Mouse (Mus musculus) limb, embryonic 12.5 days (tissue): ENCODE measurements at regions not wholly inside any gene's neighbourhood (a gene's known extent, or its start where the extent isn't known, plus 50 kb on each side); places are given as distances from the start of the nearest gene placed in this dataset.

Source experiments
- ATAC-seq: fragments of 200-750 bp; cut with Nextera tagmentation; 2 replicates; pipeline ENCODE4 v1.8.0; 2017; ENCODE audit warnings: low read depth, moderate TSS enrichment; ENCODE audit not compliant: insufficient number of reproducible peaks, insufficient read depth, low FRiP score, low TSS enrichment
- H3K27ac ChIP-seq: fragments of 300-500 bp; sonication (generic); 2 replicates; pipeline ENCODE4 v1.5.1; 2016; ENCODE audit warnings: mild to moderate bottlenecking, moderate library complexity
- H3K27me3 ChIP-seq: fragments of 300-500 bp; sonication (generic); 2 replicates; pipeline ENCODE4 v1.6.1; 2016; ENCODE audit warnings: mild to moderate bottlenecking, moderate library complexity
- H3K36me3 ChIP-seq: fragments of 300-500 bp; sonication (generic); 2 replicates; pipeline ENCODE4 v1.6.1; 2016; ENCODE audit warnings: mild to moderate bottlenecking, moderate library complexity
- H3K4me1 ChIP-seq: fragments of 300-500 bp; sonication (generic); replicated peaks from 2 replicates; pipeline ENCODE4 v1.6.1; 2016
- H3K4me2 ChIP-seq: fragments of 300-500 bp; sonication (generic); 2 replicates; pipeline ENCODE4 v1.6.1; 2016; ENCODE audit warnings: mild to moderate bottlenecking, moderate library complexity
- H3K4me3 ChIP-seq: fragments of 300-500 bp; sonication (generic); replicated peaks from 2 replicates; pipeline ENCODE4 v1.5.1; 2016; ENCODE audit warnings: mild to moderate bottlenecking
- H3K9ac ChIP-seq: fragments of 300-500 bp; sonication (generic); replicated peaks from 2 replicates; pipeline ENCODE4 v1.6.1; 2016; ENCODE audit warnings: mild to moderate bottlenecking, moderate library complexity
- H3K9me3 ChIP-seq: fragments of 300-500 bp; sonication (generic); 2 replicates; pipeline ENCODE4 v1.6.1; 2016; ENCODE audit warnings: mild to moderate bottlenecking, moderate library complexity
- WGBS: fragments of 180-500 bp; shearing (Covaris S2); methylation state at CpG from one replicate; pipeline ENCODE4 v1.1.7; 2016; 5-methylcytosine and 5-hydroxymethylcytosine counted together

DNA sequence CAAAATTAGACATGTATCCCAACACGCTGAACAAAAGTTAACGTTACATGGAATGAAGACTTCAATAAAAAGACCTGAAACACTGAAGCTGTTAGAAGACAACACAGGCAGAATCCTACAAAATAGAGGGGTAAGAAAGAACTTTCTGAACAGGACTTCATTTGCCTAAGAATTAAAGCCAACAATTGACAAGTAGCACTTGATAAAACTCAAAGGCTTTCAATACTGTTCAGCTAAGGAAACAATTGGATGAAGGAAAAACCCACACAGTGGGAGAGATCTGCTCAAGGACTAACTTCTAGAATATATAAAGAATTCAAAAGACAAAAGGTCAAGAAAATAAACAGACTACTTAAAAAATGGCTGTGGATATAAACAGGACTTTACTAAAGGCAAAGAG, 535.2 kb upstream of the Adamts9 start:
- Histone ChIP-seq H3K9ac (no peak overlapping the region), H3K9me3 (no peaks in the 10 kb centered on the region), H3K4me2 (no peak overlapping the region), H3K27ac (no peak overlapping the region), H3K36me3 (no peaks in the 10 kb centered on the region), H3K27me3 (no peaks in the 10 kb centered on the region), H3K4me1 (no peaks in the 10 kb centered on the region), H3K4me3 (no peak overlapping the region)
- no peak for ATAC-seq
- WGBS: 92% methylated on average over 2 of the region's 2 CpGs

DNA sequence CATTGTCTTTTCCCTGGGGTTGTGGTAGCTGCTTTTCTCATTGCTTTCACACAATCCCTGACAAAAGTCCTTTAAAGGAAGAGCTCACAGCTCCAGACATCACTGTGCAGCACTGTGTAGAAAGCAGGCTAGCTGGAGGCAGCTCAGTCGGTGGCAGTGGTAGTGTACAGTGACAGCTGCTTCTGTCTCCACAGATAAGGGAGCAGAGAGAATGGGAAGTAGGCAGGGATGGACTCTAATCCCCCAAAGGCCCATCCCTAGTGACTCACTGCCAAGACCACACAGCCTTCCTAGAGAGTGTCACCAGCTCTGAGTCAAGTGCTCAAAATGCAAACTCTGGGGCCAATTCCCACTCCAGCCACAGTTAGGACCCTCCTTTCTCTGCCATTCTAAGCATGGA, 531.7 kb upstream of the Adamts9 start:
- no peaks in the 10 kb centered on the region for H3K9me3 ChIP-seq
- H3K4me2 ChIP-seq: no peak overlapping the region
- no peak overlapping the region for H3K4me3 ChIP-seq
- peaks cover 4% of the 10 kb centered on the region; the same call in 1 of the 2 replicates for H3K27me3 ChIP-seq
- no peaks in the 10 kb centered on the region for H3K36me3 ChIP-seq
- H3K4me1 ChIP-seq: no peaks in the 10 kb centered on the region
- H3K9ac ChIP-seq: no peak overlapping the region
- ATAC-seq: no peak
- H3K27ac ChIP-seq: no peak overlapping the region
- 56% methylated on average over 1 of the region's 1 CpGs for WGBS

DNA sequence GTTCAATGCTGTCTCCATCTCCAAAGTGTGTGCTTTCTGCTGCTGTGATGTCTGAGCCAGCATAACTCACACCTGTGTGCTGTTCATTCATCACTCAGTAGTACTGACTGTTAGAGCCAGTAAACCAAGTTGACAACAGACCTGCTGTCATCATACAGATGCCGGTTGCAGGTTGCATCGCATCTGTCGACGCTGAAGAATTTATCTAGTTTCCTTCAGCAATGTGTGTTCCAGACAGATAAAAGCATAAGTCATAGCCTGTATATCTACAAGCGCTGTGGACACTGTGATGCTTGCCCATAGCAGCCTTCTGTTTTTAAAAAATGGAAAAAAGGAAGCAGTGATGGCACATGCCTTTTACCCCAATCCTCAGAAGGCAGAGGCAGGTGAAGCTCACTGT, 524.6 kb upstream of the Adamts9 start:
- 91% methylated on average over 5 of the region's 5 CpGs for WGBS
- Histone ChIP-seq H3K9me3 (no peaks in the 10 kb centered on the region), H3K9ac (no peak overlapping the region), H3K27me3 (peaks cover 4% of the 10 kb centered on the region; the same call in 1 of the 2 replicates), H3K27ac (no peak overlapping the region), H3K4me3 (no peak overlapping the region), H3K36me3 (no peaks in the 10 kb centered on the region), H3K4me1 (no peaks in the 10 kb centered on the region), H3K4me2 (no peak overlapping the region)
- ATAC-seq: no peak

DNA sequence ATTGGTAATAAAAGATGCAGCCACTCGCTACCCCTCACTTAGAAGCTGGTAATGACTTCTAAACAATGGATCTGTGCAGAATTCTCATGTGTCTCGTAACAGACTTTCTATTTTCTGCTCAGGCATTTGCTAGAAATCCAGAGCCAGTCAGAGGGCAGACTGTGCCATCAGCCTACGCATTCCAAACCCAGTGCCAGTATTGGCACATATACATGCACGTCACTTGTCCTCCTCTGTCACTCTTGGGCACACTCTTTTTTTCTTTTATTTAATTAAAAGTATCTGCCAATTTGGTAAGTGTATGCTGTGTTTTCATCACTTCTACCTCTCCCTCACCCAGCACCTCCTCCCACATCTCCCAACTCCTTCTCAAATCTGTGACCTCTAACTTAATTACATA, 519.6 kb upstream of the Adamts9 start:
- no peak overlapping the region for H3K9ac ChIP-seq
- no peaks in the 10 kb centered on the region for H3K36me3 ChIP-seq
- H3K27ac ChIP-seq: no peak overlapping the region
- no peaks in the 10 kb centered on the region for H3K9me3 ChIP-seq
- no peak overlapping the region for H3K4me2 ChIP-seq
- 83% methylated on average over 4 of the region's 4 CpGs for WGBS
- no peak for ATAC-seq
- H3K4me1 ChIP-seq: peaks cover 4% of the 10 kb centered on the region; the same call in 1 of the 2 replicates
- no peak overlapping the region for H3K4me3 ChIP-seq
- H3K27me3 ChIP-seq: no peaks in the 10 kb centered on the region

DNA sequence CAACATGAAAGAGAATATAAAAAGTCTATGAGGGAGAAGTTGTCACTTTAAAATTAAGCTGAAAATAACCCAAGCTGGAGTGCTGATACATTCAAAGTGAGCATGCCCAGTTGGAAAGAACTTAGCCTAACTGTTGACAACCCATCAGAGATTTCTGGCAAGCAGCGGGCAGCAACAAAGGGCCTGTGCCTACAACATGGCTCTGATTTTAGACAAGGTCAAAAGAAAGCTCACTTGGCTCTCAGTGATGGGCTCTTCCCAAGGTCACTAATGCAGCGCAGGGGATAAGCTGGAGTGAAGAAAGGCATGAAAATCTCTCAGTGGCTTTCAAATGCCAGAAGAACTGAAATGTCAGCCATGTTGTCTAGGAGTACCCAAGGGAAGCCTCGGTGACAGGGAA, 518.1 kb upstream of the Adamts9 start:
- Histone ChIP-seq H3K36me3 (no peaks in the 10 kb centered on the region), H3K9me3 (no peaks in the 10 kb centered on the region), H3K27ac (no peak overlapping the region), H3K4me3 (no peak overlapping the region), H3K4me2 (no peak overlapping the region), H3K9ac (no peak overlapping the region), H3K27me3 (no peaks in the 10 kb centered on the region), H3K4me1 (peaks cover 4% of the 10 kb centered on the region; the same call in 1 of the 2 replicates)
- ATAC-seq: no peak
- WGBS: 87% methylated on average over 3 of the region's 3 CpGs

DNA sequence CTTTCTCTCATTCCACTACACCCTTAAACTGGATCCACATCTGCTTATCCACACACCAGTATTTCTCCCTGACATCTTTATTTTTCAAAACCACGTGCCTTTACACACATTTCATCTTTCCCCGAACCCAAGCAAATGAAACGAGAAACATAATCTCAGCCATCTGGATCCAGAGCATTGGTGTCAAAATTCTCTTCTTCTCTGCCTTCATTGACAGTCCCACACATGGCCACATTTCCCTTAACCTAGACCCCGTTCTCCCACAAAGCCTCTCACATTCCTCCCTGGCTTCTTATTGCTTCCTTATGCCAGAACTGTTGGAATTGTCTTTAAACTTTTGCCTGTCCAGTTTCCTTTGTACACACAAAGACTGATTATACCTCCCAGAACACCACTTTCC, 514.3 kb upstream of the Adamts9 start:
- no peak for ATAC-seq
- Histone ChIP-seq H3K9me3 (no peaks in the 10 kb centered on the region), H3K36me3 (no peaks in the 10 kb centered on the region), H3K4me3 (no peak overlapping the region), H3K27ac (no peak overlapping the region), H3K4me2 (no peak overlapping the region), H3K27me3 (no peaks in the 10 kb centered on the region), H3K9ac (no peak overlapping the region), H3K4me1 (peaks cover 4% of the 10 kb centered on the region; the same call in 1 of the 2 replicates)
- WGBS: 43% methylated on average over 4 of the region's 4 CpGs

DNA sequence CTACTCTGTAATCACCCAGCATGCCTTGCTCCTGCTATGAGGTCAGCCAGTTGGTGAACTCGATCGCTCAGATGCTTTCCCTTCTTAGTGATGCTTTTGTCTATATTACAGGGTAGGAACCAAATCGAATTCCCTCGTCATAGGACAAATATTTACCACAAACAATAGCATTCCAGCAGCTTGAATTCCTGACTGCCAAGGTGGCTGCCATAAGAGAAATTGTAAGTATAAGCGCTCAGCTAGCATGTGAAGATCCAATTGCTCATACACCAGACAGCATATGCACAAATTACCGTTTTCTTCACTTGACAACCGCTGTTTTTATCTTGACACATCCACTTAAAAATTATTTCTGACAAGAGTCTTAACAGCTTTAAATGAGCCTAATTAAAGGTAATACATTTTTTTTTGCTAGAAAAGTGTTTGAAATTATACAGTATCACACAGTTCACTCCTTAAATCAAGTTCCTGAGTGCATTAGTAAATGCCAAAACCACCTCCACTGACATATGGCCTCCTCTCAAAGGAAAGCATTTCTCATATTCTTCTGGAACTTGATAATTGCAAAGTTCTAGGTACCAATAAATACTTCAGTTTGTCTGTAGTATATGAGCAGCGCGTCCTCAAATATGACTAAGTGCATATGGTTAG, 513.2 kb upstream of the Adamts9 start:
- H3K36me3 ChIP-seq: no peaks in the 10 kb centered on the region
- ATAC-seq: no peak
- no peak overlapping the region for H3K27ac ChIP-seq
- H3K4me2 ChIP-seq: no peak overlapping the region
- no peak overlapping the region for H3K4me3 ChIP-seq
- H3K9ac ChIP-seq: no peak overlapping the region
- H3K9me3 ChIP-seq: no peaks in the 10 kb centered on the region
- H3K4me1 ChIP-seq: peaks cover 2% of the 10 kb centered on the region; the same call in 1 of the 2 replicates
- no peaks in the 10 kb centered on the region for H3K27me3 ChIP-seq
- WGBS: 91% methylated on average over 9 of the region's 9 CpGs

DNA sequence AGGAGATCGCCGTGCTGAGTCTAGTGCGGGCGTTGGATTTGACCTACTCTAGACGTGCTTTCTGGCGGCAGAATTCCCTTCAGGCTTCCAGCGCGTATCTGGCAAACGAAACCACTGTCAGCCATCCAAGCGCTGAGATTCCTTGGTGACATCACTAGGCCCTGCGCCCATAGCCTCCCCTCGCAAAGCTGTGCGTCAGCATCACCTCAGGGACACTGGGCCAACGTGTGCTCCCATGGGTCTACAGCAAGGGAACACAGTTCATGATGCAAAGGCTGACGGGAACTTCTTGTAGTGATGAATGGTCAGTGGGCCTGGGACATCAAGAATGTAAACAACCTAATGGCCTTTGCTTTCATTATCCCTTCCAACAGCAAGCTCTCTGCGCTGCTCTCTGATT, 502.3 kb upstream of the Adamts9 start:
- no peaks in the 10 kb centered on the region for H3K9me3 ChIP-seq
- H3K9ac ChIP-seq: no peak overlapping the region
- H3K36me3 ChIP-seq: no peaks in the 10 kb centered on the region
- H3K4me1 ChIP-seq: peaks cover 7% of the 10 kb centered on the region
- ATAC-seq: no peak
- H3K27ac ChIP-seq: no peak overlapping the region
- no peaks in the 10 kb centered on the region for H3K27me3 ChIP-seq
- H3K4me2 ChIP-seq: no peak overlapping the region
- no peak overlapping the region for H3K4me3 ChIP-seq
- 80% methylated on average over 16 of the region's 16 CpGs for WGBS

DNA sequence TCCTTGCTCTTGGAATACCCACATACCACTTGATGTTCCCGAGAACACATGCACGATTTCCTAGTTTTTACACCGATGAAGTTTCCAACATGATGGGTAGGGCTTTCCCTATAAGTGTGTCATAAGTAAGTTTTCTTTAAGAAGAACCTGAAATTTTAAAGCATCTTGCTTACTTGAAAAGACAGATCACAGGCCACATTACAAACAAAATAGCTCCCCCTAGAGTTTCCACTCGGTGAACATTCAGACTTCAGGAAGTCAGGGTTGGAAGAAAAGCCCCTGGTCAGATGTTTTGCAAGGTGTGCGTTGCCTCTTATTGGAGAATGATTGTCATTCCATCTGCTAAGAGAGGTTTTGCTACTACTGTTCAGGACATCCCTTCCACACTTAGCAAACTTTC, 501.8 kb upstream of the Adamts9 start:
- Histone ChIP-seq H3K4me3 (no peak overlapping the region), H3K9ac (no peak overlapping the region), H3K27me3 (no peaks in the 10 kb centered on the region), H3K27ac (no peak overlapping the region), H3K4me2 (no peak overlapping the region), H3K9me3 (no peaks in the 10 kb centered on the region), H3K4me1 (peaks cover 7% of the 10 kb centered on the region), H3K36me3 (no peaks in the 10 kb centered on the region)
- ATAC-seq: no peak
- WGBS: 67% methylated on average over 5 of the region's 5 CpGs

DNA sequence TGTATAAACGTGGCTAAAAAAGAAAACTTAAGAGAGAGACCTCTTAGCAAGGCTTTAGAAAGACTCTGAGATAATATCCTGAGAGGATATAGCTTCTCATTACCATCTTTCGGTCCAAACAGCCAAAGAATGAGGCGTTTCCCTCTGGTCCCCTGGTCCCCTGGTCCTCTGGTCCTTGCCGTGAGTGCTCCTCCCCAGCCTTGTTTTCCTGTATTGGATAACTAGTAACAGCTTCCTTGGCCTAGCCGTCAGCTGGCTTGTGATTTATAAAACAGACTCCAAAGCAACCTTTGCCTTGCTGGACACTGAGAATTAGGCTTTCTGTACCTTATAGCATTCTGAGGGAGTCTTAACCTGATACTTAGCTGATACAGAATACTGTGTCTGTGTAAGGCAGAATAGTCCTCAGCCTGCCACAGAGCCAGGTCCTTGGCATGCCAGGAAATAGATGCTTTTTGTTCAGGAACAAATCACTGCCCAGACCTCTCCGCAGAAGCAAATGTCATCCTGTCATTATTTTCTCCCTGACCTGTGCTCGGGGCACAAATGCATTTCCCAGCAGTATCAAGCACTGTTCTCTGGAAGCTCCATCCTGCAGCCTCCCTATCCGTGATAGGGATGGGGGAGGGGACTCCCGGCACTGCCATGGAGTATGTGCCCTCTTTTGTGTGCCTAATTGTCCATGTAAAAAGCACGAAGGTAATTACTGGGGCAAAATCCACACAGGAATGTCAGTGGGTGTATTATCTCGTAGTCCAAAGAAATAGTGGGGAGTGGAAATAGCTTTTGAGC, 500.7 kb upstream of the Adamts9 start:
- H3K36me3 ChIP-seq: no peaks in the 10 kb centered on the region
- no peak for ATAC-seq
- no peak overlapping the region for H3K4me3 ChIP-seq
- H3K27me3 ChIP-seq: no peaks in the 10 kb centered on the region
- no peak overlapping the region for H3K4me2 ChIP-seq
- peaks cover 7% of the 10 kb centered on the region for H3K4me1 ChIP-seq
- H3K9ac ChIP-seq: no peak overlapping the region
- H3K9me3 ChIP-seq: no peaks in the 10 kb centered on the region
- WGBS: 29% methylated on average over 11 of the region's 11 CpGs
- 0 out of 2 replicates have a peak overlapping the region, but pooled peaks have one; percentile 12 for H3K27ac ChIP-seq

DNA sequence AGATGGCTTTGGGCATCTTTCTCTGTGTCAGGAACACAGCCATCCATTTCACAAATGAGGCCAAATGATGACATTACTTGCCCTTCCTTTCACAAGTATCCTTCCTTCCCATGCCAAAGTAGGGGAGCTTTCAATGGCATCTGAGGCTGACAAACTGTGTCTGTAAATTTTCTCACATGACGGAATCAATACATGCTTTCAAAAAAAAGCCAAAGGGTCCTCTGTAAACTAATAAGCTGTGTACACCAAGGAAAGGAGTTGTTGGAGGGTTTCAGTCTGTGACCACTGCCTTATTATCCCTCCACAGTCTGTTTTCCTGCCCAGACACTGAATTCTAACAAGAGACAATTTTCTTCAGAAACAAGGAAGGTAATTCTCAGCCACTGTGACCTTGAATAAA, 490.2 kb upstream of the Adamts9 start:
- no peak overlapping the region for H3K27ac ChIP-seq
- no peaks in the 10 kb centered on the region for H3K36me3 ChIP-seq
- H3K9ac ChIP-seq: no peak overlapping the region
- WGBS: 70% methylated on average over 1 of the region's 1 CpGs
- H3K4me1 ChIP-seq: no peaks in the 10 kb centered on the region
- H3K4me3 ChIP-seq: no peak overlapping the region
- no peaks in the 10 kb centered on the region for H3K9me3 ChIP-seq
- no peak overlapping the region for H3K4me2 ChIP-seq
- ATAC-seq: no peak
- no peaks in the 10 kb centered on the region for H3K27me3 ChIP-seq
